Mouse (Mus musculus): ENCODE measurements at regions not wholly inside any gene's neighbourhood (a gene's known extent, or its start where the extent isn't known, plus 50 kb on each side); places are given as distances from the start of the nearest gene placed in this dataset.

GRCm38 (mm10) chr1:78050231-78050630 is 146.7 kb downstream of the Pax3 start:
- Histone ChIP-seq H3K27ac (ENCODE audit: insufficient read depth, low read depth) (no peak overlapping the region), H3K27me3 (replicated peaks) (no peaks in the 10 kb centered on the region), H3K9me3 (replicated peaks; ENCODE audit: low read length) (no peaks in the 10 kb centered on the region), H3K9ac (ENCODE audit: insufficient read depth, low read depth) (no peak overlapping the region), H3K36me3 (replicated peaks in 1 of 2; ENCODE audit: control insufficient read depth in 1 of 2, insufficient read depth in 1 of 2, low read length in 1 of 2) (no peaks in the 10 kb centered on the region), H3K79me2 (replicated peaks; ENCODE audit: control insufficient read depth, extremely low read depth, insufficient read depth, poor library complexity, severe bottlenecking) (no peaks in the 10 kb centered on the region), H3K4me3 (replicated peaks in 1 of 3; ENCODE audit: low read depth in 2 of 3, low read length in 2 of 3, poor library complexity in 1 of 3) (no peak overlapping the region), H3K4me1 (ENCODE audit: control insufficient read depth in 1 of 2, insufficient read depth in 2 of 2) (no peaks in the 10 kb centered on the region), H3K4me2 (ENCODE audit: insufficient read depth, low read depth, poor library complexity, severe bottlenecking) (no peak overlapping the region)
- dilution Hi-C loops (cut with MboI; ENCODE audit: extremely low pct_ligation_motif_present, extremely low pct_unique_long_range_greater_than_20kb, low sequenced_read_pairs) (no loop called here), in situ Hi-C loops (cut with MboI; ENCODE audit: low pct_ligation_motif_present, low pct_unique_long_range_greater_than_20kb, low sequenced_read_pairs) (no loop called here)
- DNase-seq (ENCODE audit: extremely low read depth), result no peak
- TF ChIP-seq PAX5 (IDR thresholded peaks at IDR 0.05; ENCODE audit: low read length), result no peak

DNA sequence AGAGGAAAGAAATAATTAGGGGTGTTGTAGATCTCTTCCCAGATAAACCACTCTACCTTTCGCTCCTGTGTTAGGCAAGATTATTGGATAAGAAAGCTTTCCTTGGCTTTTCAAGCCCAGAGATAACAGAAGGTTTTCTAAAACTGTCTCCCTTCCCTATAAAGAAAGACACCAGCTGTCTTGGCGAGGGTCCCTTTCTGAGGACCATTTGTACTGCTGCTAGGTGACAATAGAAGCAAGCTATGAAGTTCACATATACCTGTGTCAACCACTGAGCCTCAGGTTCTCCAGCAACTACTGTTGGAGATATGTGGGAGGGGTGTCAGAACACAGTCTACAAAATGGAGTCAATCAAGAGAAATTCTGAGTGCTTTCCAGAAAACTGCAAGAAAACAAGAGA is 164.6 kb downstream of the Pax3 start:
- no peaks in the 10 kb centered on the region for H3K4me1 ChIP-seq (ENCODE audit: control insufficient read depth in 1 of 2, insufficient read depth in 2 of 2)
- in situ Hi-C loops (cut with MboI; ENCODE audit: low pct_ligation_motif_present, low pct_unique_long_range_greater_than_20kb, low sequenced_read_pairs), result no loop called here
- dilution Hi-C loops (cut with MboI; ENCODE audit: extremely low pct_ligation_motif_present, extremely low pct_unique_long_range_greater_than_20kb, low sequenced_read_pairs), result no loop called here
- no peak overlapping the region for H3K27ac ChIP-seq (ENCODE audit: insufficient read depth, low read depth)
- H3K9me3 ChIP-seq (replicated peaks; ENCODE audit: low read length), result no peaks in the 10 kb centered on the region
- no peak overlapping the region for H3K9ac ChIP-seq (ENCODE audit: insufficient read depth, low read depth)
- TF ChIP-seq CHD2 (IDR thresholded peaks at IDR 0.05; ENCODE audit: low read length) (no peak), POLR2A (IDR thresholded peaks at IDR 0.05; ENCODE audit: low read depth, low read length) (no peak), MXI1 (IDR thresholded peaks at IDR 0.05; ENCODE audit: low read depth, low read length) (no peak), ETS1 (conservative IDR thresholded peaks at IDR 0.05; ENCODE audit: low read depth, low read length) (no peak), ELF1 (IDR thresholded peaks at IDR 0.05; ENCODE audit: low read depth, low read length) (no peak), E2F4 (IDR thresholded peaks at IDR 0.05; ENCODE audit: insufficient replicate concordance, low read depth, low read length) (no peak), MEF2A (IDR thresholded peaks at IDR 0.05; ENCODE audit: borderline replicate concordance, low read depth, low read length) (no peak), USF1 (IDR thresholded peaks at IDR 0.05; ENCODE audit: low read depth, low read length) (no peak), JUND (conservative IDR thresholded peaks at IDR 0.05; ENCODE audit: low read depth, low read length) (no peak)
- H3K79me2 ChIP-seq (replicated peaks; ENCODE audit: control insufficient read depth, extremely low read depth, insufficient read depth, poor library complexity, severe bottlenecking), result no peaks in the 10 kb centered on the region
- H3K36me3 ChIP-seq (replicated peaks in 1 of 2; ENCODE audit: control insufficient read depth in 1 of 2, insufficient read depth in 1 of 2, low read length in 1 of 2), result no peaks in the 10 kb centered on the region
- H3K27me3 ChIP-seq (replicated peaks), result no peaks in the 10 kb centered on the region
- H3K4me2 ChIP-seq (ENCODE audit: insufficient read depth, low read depth, poor library complexity, severe bottlenecking), result no peak overlapping the region
- DNase-seq (ENCODE audit: extremely low read depth), result no peak
- no peak overlapping the region for H3K4me3 ChIP-seq (replicated peaks in 1 of 3; ENCODE audit: low read depth in 2 of 3, low read length in 2 of 3, poor library complexity in 1 of 3)

DNA sequence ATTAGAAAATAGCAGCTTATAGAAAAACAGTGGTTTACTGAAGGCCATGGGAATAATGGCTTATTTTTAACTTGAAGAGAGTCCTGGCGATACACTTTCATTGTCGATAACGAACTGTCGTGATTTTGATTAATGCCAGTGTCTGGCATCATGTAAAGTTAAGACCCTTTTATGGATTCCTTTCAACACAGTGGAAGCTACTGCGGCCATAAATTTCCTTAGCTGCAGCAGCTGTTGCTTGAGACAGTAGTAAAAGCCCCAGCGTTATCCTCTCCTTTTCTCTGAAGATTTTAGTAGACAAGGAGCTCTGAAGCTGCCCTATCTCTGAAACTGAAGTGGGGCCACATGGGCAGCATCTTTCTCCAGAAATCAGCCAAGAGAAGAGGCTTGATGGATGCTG is 175.2 kb downstream of the Pax3 start:
- H3K79me2 ChIP-seq (replicated peaks; ENCODE audit: control insufficient read depth, extremely low read depth, insufficient read depth, poor library complexity, severe bottlenecking), result no peaks in the 10 kb centered on the region
- dilution Hi-C loops (cut with MboI; ENCODE audit: extremely low pct_ligation_motif_present, extremely low pct_unique_long_range_greater_than_20kb, low sequenced_read_pairs) (no loop called here), in situ Hi-C loops (cut with MboI; ENCODE audit: low pct_ligation_motif_present, low pct_unique_long_range_greater_than_20kb, low sequenced_read_pairs) (no loop called here)
- H3K4me2 ChIP-seq (ENCODE audit: insufficient read depth, low read depth, poor library complexity, severe bottlenecking), result no peak overlapping the region
- no peak overlapping the region for H3K27ac ChIP-seq (ENCODE audit: insufficient read depth, low read depth)
- DNase-seq (ENCODE audit: extremely low read depth), result no peak
- no peak overlapping the region for H3K4me3 ChIP-seq (replicated peaks in 1 of 3; ENCODE audit: low read depth in 2 of 3, low read length in 2 of 3, poor library complexity in 1 of 3)
- no peaks in the 10 kb centered on the region for H3K27me3 ChIP-seq (replicated peaks)
- H3K4me1 ChIP-seq (ENCODE audit: control insufficient read depth in 1 of 2, insufficient read depth in 2 of 2), result no peaks in the 10 kb centered on the region
- H3K9me3 ChIP-seq (replicated peaks; ENCODE audit: low read length), result no peaks in the 10 kb centered on the region
- H3K9ac ChIP-seq (ENCODE audit: insufficient read depth, low read depth), result no peak overlapping the region
- TF ChIP-seq TCF12 (IDR thresholded peaks at IDR 0.05; ENCODE audit: low read depth, low read length), result no peak
- no peak for TF ChIP-seq KAT2A (IDR thresholded peaks at IDR 0.05; ENCODE audit: insufficient replicate concordance, low read length)
- no peak for TF ChIP-seq POLR2A (IDR thresholded peaks at IDR 0.05; ENCODE audit: low read depth, low read length)
- no peak for TF ChIP-seq ELF1 (IDR thresholded peaks at IDR 0.05; ENCODE audit: low read depth, low read length)
- no peak for TF ChIP-seq ZKSCAN1 (IDR thresholded peaks at IDR 0.05; ENCODE audit: borderline replicate concordance, low read depth, low read length)
- no peak for TF ChIP-seq BHLHE40 (IDR thresholded peaks at IDR 0.05; ENCODE audit: low read depth, low read length)
- TF ChIP-seq POLR2AphosphoS2 (IDR thresholded peaks at IDR 0.05; ENCODE audit: low read depth, low read length), result no peak
- no peak for TF ChIP-seq IRF4 (IDR thresholded peaks at IDR 0.05; ENCODE audit: low read depth, low read length)
- TF ChIP-seq CHD2 (IDR thresholded peaks at IDR 0.05; ENCODE audit: low read length), result no peak
- no peak for TF ChIP-seq MAZ (IDR thresholded peaks at IDR 0.05; ENCODE audit: low read depth, low read length)
- no peak for TF ChIP-seq SIN3A (IDR thresholded peaks at IDR 0.05; ENCODE audit: low read length)
- no peak for TF ChIP-seq E2F4 (IDR thresholded peaks at IDR 0.05; ENCODE audit: insufficient replicate concordance, low read depth, low read length)
- no peak for TF ChIP-seq HCFC1 (IDR thresholded peaks at IDR 0.05; ENCODE audit: low read depth, low read length)
- TF ChIP-seq MYC (IDR thresholded peaks at IDR 0.05; ENCODE audit: low read depth, low read length), result no peak
- TF ChIP-seq USF1 (IDR thresholded peaks at IDR 0.05; ENCODE audit: low read depth, low read length), result no peak
- no peaks in the 10 kb centered on the region for H3K36me3 ChIP-seq (replicated peaks in 1 of 2; ENCODE audit: control insufficient read depth in 1 of 2, insufficient read depth in 1 of 2, low read length in 1 of 2)
